Mouse (Mus musculus): ENCODE measurements around the gene Krtap2-4.
"Not testable (repeated sequence)": the region's sequence is repeated elsewhere in the genome, so short reads cannot be mapped to it uniquely, and the experiment has no call there.

- not testable (repeated sequence) for TF ChIP-seq POLR2A (IDR thresholded peaks at IDR 0.05; ENCODE audit: borderline replicate concordance, control insufficient read depth, low read depth, low read length); CTCF (IDR thresholded peaks at IDR 0.05; ENCODE audit: control insufficient read depth, insufficient read depth, low read length)
Measured at GRCm38 (mm10) chr11:99610089-99610488, 4.6 kb downstream of the Krtap2-4 start, which contains the start of gene Gm11937.
